Mouse (Mus musculus) intestine, embryonic 14.5 days (tissue): Measurements from ENCODE around the gene Mettl7a1. TPM values are rescaled to one million over a fixed set of nuclear protein-coding genes. Genes with fewer than 3 reads are reported as not detected.
"Not testable (repeated sequence)": the region's sequence is repeated elsewhere in the genome, so short reads cannot be mapped to it uniquely, and the experiment has no call there.

Experiments
- ATAC-seq: fragments of 200-750 bp; cut with Nextera tagmentation; replicated peaks from 2 replicates; pipeline ENCODE4 v1.8.0; 2017; ENCODE audit warnings: low read depth, moderate number of reproducible peaks, moderate TSS enrichment, moderate library complexity; ENCODE audit not compliant: low FRiP score, low TSS enrichment
- DNase-seq: peaks from one replicate; pipeline ENCODE4 v3.0.0-alpha.2; 2018; ENCODE audit warnings: low spot score
- H3K27ac ChIP-seq: fragments of 300-500 bp; sonication (generic); 2 replicates; pipeline ENCODE4 v1.5.1; 2014; ENCODE audit warnings: low read depth, mild to moderate bottlenecking, control low read depth
- H3K27me3 ChIP-seq: fragments of 300-500 bp; sonication (generic); replicated peaks from 2 replicates; pipeline ENCODE4 v1.6.1; 2014; ENCODE audit warnings: low read length, control low read depth; ENCODE audit not compliant: control insufficient read depth, insufficient read depth
- H3K36me3 ChIP-seq: fragments of 300-500 bp; sonication (generic); 2 replicates; pipeline ENCODE4 v1.6.1; 2014; ENCODE audit warnings: low read length, control low read depth; ENCODE audit not compliant: control insufficient read depth, insufficient read depth
- H3K4me1 ChIP-seq: fragments of 300-500 bp; sonication (generic); replicated peaks from 2 replicates; pipeline ENCODE4 v1.6.1; 2014; ENCODE audit warnings: low read length, control low read depth, mixed read lengths; ENCODE audit not compliant: control insufficient read depth, insufficient read depth
- H3K4me2 ChIP-seq: fragments of 300-500 bp; sonication (generic); 2 replicates; pipeline ENCODE4 v1.6.1; 2014; ENCODE audit warnings: low read length
- H3K4me3 ChIP-seq: fragments of 300-500 bp; sonication (generic); 2 replicates; pipeline ENCODE4 v1.5.1; 2014; ENCODE audit warnings: low read depth, low read length, control low read depth, mixed read lengths
- H3K9ac ChIP-seq: fragments of 300-500 bp; sonication (generic); 2 replicates; pipeline ENCODE4 v1.6.1; 2014; ENCODE audit warnings: mild to moderate bottlenecking, low read length
- H3K9me3 ChIP-seq: fragments of 300-500 bp; sonication (generic); 2 replicates; pipeline ENCODE4 v1.6.1; 2016; ENCODE audit warnings: low read length, control low read depth; ENCODE audit not compliant: control insufficient read depth
- WGBS: fragments of 180-500 bp; shearing (Covaris S2); extraction: QIAGEN DNeasy Blood & Tissue Kit; methylation state at CpG from one replicate; pipeline ENCODE4 v1.1.7; 2014; 5-methylcytosine and 5-hydroxymethylcytosine counted together
- polyA plus RNA-seq: library from polyadenylated mRNA; unstranded; fragments of >200 nt; fragmentation: Nextera tagmentation; extraction: Ambion mirVana; gene quantifications from 2 replicates; pipeline ENCODE4 v1.2.1, GENCODE M21; 2014

Gene Mettl7a1
- polyA plus RNA-seq, 1 experiment from 2014 or later: 4.7 TPM

- no peak overlapping the region for H3K27ac ChIP-seq
- H3K36me3 ChIP-seq: no peaks in the 10 kb centered on the region
- H3K4me1 ChIP-seq: no peaks in the 10 kb centered on the region
- H3K27me3 ChIP-seq: no peaks in the 10 kb centered on the region
- ATAC-seq (no peak), DNase-seq (no peak)
- 77% methylated on average over 2 of the region's 2 CpGs for WGBS
- H3K4me2 ChIP-seq: no peak overlapping the region
- no peak overlapping the region for H3K9ac ChIP-seq
- no peaks in the 10 kb centered on the region for H3K9me3 ChIP-seq
- H3K4me3 ChIP-seq: no peak overlapping the region
These were observed 35.0 kb upstream of the Mettl7a1 start for GRCm38 (mm10) chr15:100268916-100269315.

- Histone ChIP-seq H3K9me3 (no peaks in the 10 kb centered on the region), H3K4me3 (no peak overlapping the region), H3K4me2 (no peak overlapping the region), H3K9ac (no peak overlapping the region), H3K27ac (no peak overlapping the region), H3K4me1 (no peaks in the 10 kb centered on the region), H3K36me3 (no peaks in the 10 kb centered on the region), H3K27me3 (no peaks in the 10 kb centered on the region)
- no peak for DNase-seq
- ATAC-seq: no peak
- 28% methylated on average over 9 of the region's 9 CpGs for WGBS
These were observed 34.2 kb upstream of the Mettl7a1 start for GRCm38 (mm10) chr15:100269776-100270175.

- not testable (repeated sequence) for H3K4me1 ChIP-seq, H3K4me2 ChIP-seq, H3K4me3 ChIP-seq, H3K36me3 ChIP-seq, H3K27me3 ChIP-seq, H3K27ac ChIP-seq, DNase-seq, H3K9ac ChIP-seq, ATAC-seq, H3K9me3 ChIP-seq
- WGBS: 43% methylated on average over 7 of the region's 7 CpGs
These were observed 33.3 kb upstream of the Mettl7a1 start for GRCm38 (mm10) chr15:100270609-100271008.

GRCm38 (mm10) chr15:100271411-100271810 is 32.5 kb upstream of the Mettl7a1 start:
- H3K9me3 ChIP-seq: no peaks in the 10 kb centered on the region
- ATAC-seq: no peak
- no peak overlapping the region for H3K27ac ChIP-seq
- WGBS: 69% methylated on average over 14 of the region's 14 CpGs
- no peaks in the 10 kb centered on the region for H3K27me3 ChIP-seq
- H3K4me2 ChIP-seq: no peak overlapping the region
- no peak overlapping the region for H3K4me3 ChIP-seq
- no peak for DNase-seq
- no peaks in the 10 kb centered on the region for H3K4me1 ChIP-seq
- H3K9ac ChIP-seq: no peak overlapping the region
- H3K36me3 ChIP-seq: no peaks in the 10 kb centered on the region

GRCm38 (mm10) chr15:100273791-100274308 is 30.1 kb upstream of the Mettl7a1 start:
- H3K4me2 ChIP-seq, H3K9me3 ChIP-seq, ATAC-seq, H3K4me1 ChIP-seq, DNase-seq, H3K27me3 ChIP-seq, H3K27ac ChIP-seq, H3K36me3 ChIP-seq, H3K4me3 ChIP-seq, H3K9ac ChIP-seq: not testable (repeated sequence)
- WGBS: 91% methylated on average over 4 of the region's 4 CpGs

- no peak for ATAC-seq
- H3K4me3 ChIP-seq: no peak overlapping the region
- DNase-seq: no peak
- H3K9ac ChIP-seq: no peak overlapping the region
- no peaks in the 10 kb centered on the region for H3K27me3 ChIP-seq
- no peak overlapping the region for H3K4me2 ChIP-seq
- H3K36me3 ChIP-seq: no peaks in the 10 kb centered on the region
- H3K4me1 ChIP-seq: no peaks in the 10 kb centered on the region
- no peak overlapping the region for H3K27ac ChIP-seq
- WGBS: 94% methylated on average over 7 of the region's 7 CpGs
- H3K9me3 ChIP-seq: no peaks in the 10 kb centered on the region
These were observed 29.0 kb upstream of the Mettl7a1 start for GRCm38 (mm10) chr15:100274790-100275559.

GRCm38 (mm10) chr15:100276403-100276802 is 27.5 kb upstream of the Mettl7a1 start:
- no peaks in the 10 kb centered on the region for H3K36me3 ChIP-seq
- ATAC-seq (no peak), DNase-seq (no peak)
- H3K4me2 ChIP-seq: no peak overlapping the region
- H3K4me3 ChIP-seq: no peak overlapping the region
- no peaks in the 10 kb centered on the region for H3K27me3 ChIP-seq
- WGBS: 97% methylated on average over 4 of the region's 4 CpGs
- H3K4me1 ChIP-seq: no peaks in the 10 kb centered on the region
- H3K9ac ChIP-seq: no peak overlapping the region
- H3K9me3 ChIP-seq: no peaks in the 10 kb centered on the region
- no peak overlapping the region for H3K27ac ChIP-seq

GRCm38 (mm10) chr15:100277586-100277985 is 26.4 kb upstream of the Mettl7a1 start:
- Histone ChIP-seq H3K4me3 (no peak overlapping the region), H3K9me3 (no peaks in the 10 kb centered on the region), H3K36me3 (no peaks in the 10 kb centered on the region), H3K27me3 (no peaks in the 10 kb centered on the region), H3K4me2 (no peak overlapping the region), H3K9ac (no peak overlapping the region), H3K4me1 (no peaks in the 10 kb centered on the region), H3K27ac (no peak overlapping the region)
- 86% methylated on average over 3 of the region's 3 CpGs for WGBS
- ATAC-seq: no peak
- no peak for DNase-seq

GRCm38 (mm10) chr15:100280626-100281025 is 23.3 kb upstream of the Mettl7a1 start, which contains the start of gene Tmprss12:
TSS of gene Tmprss12 (plus strand) at chr15:100280837.
- Histone ChIP-seq H3K4me3 (no peak within 1 kb of the TSS), H3K4me1 (no peaks in the 10 kb centered on the region), H3K9me3 (no peaks in the 10 kb centered on the region), H3K27ac (no peak within 1 kb of the TSS), H3K36me3 (no peaks in the 10 kb centered on the region), H3K27me3 (no peaks in the 10 kb centered on the region), H3K9ac (no peak within 1 kb of the TSS), H3K4me2 (no peak within 1 kb of the TSS)
- ATAC-seq (no peak), DNase-seq (no peak)
- WGBS: 99% methylated on average over 20 of the region's 20 CpGs
